Mouse (Mus musculus): Measurements from ENCODE around the gene Rap2c.

The Rap2c gene

DNA sequence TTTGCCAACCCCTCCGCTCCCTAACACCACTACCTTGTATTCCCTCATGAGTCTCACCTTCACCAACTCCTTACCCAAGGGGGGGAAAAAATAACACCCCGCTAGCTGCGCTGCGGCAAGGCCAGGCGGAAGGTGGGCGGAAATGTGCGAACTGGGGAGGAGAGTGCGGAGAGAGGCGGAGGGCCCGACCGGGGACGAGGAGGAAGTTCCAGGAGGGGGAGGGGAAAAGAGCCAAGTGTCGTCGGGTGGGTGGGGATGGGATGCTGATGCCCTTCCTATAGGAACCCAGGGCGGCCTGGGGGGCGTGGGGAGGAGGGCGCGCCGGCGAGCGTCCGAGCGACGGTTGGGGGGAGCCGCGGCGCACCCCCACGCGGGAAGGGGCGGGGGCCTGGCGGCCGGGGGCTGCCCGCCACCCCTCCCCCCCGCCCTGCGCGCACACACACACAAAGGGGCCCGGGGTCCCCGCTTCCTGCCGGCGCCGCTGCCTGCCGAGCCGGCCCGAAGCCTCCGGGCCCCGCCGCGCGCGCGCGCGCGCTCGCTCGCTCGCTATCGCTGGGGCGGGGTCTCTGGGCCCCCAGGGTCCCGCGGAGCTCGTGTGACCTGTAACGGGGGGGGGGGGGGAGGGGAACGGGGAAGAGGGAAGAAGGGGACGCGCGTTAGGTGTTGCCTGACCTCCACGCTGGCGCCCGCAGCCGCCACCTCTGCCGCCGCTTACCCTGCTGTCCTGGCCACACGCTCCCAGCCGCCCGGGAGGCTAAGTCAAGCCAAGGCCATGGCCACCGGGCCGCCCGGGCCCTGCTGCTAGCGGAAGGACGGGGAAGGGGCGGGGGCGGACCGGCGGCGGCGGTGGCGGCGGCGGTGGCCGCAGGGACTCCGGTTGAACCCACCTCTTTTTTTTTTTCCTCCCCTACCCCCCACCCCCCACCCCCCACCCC lies at the start of gene Rap2c:
Gene Rap2c (minus strand): TSS at position 168 of the 935 bp plus-strand sequence.
- in situ Hi-C loops (cut with MboI): loop anchor here (25.0 kb wide), 2 partner anchors 181 to 1894 kb away; partner anchors contain the start of genes Phf6 and Stk26

DNA sequence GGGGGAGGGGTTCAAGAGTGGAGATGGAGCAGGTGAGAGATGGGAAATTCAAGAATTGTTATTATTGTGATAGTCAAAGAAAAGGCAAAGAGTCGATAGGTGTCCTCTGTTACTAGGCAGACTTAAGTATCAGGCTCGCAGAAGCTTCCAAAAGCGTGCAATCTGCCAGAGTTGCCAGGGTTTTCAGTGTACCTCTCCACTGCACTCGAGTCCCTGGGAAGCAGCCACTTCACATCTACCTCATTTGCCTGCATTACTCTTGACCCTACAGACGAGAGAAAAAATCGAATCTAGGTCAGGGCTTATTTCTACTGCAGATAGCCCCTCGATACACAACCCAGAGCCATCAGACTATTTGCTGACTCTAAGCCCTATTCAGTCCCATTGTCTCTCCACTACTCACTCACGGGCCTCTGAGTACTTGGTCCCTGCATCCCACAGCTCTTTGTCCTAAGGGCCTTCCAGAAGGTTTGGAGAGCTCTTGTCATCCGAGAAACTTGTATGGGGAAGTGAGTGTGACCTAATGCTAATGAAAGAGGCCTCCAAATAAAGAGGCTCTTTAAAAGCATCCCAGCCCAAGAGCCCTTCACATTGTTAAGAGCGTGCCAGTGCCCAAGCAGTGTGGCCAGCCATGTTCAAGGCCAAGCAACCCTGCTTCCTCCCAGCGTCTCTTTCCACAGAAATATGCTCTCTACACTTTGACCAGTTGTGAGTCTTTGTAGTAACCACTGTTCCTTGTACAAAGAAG lies 48.9 kb upstream of the Rap2c start:
- in situ Hi-C loops (cut with MboI): no loop called here

DNA sequence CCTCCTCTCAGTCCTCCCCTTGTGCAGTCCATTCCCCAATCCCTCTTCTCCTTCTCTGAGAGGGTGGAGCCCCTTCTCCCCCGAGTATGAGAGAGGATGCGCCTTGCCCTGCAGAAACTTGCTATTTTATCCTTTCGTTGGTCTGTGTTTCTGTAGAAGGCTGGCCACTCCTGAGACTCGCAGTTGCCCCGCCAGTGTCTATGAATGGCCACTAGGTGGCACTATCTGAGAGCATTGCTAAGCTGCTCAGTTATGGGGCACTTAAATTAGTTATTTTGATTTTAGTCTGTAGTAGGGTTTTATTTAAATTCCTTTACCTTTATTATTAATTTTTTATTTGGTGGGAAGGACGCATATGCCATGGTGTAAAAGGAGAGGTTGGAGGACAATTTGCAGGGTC lies 48.0 kb upstream of the Rap2c start:
- in situ Hi-C loops (cut with MboI): no loop called here

GRCm38 (mm10) chrX:51065158-51065664 lies 47.4 kb upstream of the Rap2c start:
- in situ Hi-C loops (cut with MboI): no loop called here

DNA sequence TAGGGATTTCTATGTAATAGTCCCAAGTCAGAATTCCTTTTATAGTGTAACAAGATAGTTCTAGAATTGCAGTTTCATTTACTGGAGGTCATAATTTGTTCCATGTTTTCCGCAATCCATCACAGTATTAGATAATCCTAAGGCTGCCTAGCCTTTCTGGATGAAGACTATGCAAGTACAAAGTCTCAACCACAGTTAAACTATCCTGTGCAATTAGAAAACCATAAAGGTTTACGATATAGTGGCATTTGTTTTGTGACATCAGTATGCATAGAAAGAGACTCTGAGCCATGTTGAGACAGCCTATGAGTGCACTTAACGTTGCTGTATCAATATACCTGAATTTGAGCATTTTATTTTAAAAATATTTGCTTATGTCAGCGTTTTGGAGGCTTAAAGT lies 42.4 kb upstream of the Rap2c start:
- in situ Hi-C loops (cut with MboI): no loop called here

GRCm38 (mm10) chrX:51058741-51059140 lies 40.9 kb upstream of the Rap2c start:
- in situ Hi-C loops (cut with MboI): no loop called here

DNA sequence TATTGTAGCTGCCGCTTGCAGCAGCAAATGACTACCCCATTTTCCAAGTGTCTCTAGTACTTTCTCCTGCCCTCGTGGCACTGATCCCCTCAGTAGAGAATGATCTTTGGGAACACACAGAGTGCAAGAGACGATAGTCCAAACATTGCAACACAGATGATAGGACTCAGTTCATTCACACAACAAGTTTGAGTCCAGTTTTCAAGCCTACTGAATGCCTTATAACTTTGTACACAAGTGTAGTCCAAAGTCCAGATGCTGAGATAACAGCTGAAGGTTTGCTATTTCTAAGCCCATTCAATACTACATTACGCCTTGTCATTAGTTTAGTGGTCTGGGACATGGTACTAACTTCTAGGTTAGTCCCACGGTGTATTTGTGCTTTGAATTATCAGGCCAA lies 40.5 kb upstream of the Rap2c start:
- in situ Hi-C loops (cut with MboI): no loop called here

GRCm38 (mm10) chrX:51051680-51052461 lies 34.1 kb upstream of the Rap2c start:
- in situ Hi-C loops (cut with MboI): no loop called here

DNA sequence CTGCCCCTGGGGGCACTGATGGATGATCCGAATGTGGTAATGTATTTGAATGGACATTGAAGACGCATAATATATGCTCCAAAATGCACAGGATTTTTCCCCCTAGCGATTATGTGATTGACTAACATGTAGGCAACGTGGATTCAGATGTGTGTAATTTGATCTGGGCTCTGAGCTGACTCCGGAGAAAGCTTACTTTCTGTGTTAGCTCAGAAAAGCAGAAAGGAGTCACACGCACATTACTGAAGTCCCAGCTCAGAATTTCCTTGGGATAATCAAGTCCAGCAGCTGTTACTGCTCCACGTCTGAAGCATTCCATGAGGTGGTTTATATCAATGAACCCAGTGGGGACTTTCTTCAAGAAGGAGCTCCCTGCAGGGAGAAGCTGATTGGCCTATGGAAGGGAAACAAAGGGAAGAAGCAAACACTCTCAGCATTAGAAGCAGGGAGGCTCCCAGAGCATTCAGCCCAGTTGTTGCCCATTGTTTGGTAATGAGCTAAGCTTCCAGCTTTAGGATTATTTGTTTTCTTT lies 17.9 kb upstream of the Rap2c start:
- in situ Hi-C loops (cut with MboI): no loop called here

DNA sequence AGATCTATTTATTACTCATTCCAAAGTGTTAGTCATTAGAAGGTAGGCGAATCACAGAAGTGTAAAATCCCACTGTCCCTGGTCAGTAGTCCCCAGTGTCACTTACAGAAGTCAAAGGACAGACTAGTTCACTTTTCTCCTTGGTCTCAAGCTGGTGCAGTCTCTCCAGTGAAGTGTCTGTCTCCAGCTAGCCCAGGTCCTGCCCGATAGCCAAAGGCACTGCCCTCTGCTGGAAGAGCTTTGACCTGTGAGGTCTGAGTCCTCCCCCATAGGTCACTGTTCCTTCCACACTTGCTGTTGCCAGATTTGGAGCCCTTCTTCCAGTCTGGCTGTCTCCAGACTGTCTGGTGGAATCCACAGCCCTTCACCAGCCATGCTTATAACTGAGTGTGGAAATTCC lies 2.1 kb upstream of the Rap2c start:
- in situ Hi-C loops (cut with MboI): loop anchor here (25.0 kb wide), 2 partner anchors 183 to 1892 kb away; partner anchors contain the start of genes Phf6 and Stk26

DNA sequence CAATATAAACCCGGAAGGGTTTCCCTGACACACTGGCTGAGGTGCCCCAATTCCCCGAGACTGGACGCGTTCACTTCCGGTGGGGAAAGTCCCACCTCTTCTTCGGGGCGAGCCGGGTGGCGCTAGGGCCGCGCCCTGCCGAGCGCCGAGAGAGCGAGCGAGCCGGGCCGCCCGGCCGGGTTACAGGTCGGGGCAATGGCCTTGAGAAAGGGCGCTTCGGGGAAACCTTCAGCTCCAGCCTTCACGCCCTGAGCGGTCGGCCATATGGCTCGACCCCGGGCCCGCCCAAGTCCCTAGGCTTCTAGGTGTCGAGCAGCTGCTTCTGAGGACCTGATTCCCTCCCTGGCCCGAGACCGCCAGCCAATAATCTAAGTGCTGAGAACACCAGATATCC lies 965 bp upstream of the Rap2c start:
- in situ Hi-C loops (cut with MboI): loop anchor here (25.0 kb wide), 2 partner anchors 181 to 1894 kb away; partner anchors contain the start of genes Phf6 and Stk26

DNA sequence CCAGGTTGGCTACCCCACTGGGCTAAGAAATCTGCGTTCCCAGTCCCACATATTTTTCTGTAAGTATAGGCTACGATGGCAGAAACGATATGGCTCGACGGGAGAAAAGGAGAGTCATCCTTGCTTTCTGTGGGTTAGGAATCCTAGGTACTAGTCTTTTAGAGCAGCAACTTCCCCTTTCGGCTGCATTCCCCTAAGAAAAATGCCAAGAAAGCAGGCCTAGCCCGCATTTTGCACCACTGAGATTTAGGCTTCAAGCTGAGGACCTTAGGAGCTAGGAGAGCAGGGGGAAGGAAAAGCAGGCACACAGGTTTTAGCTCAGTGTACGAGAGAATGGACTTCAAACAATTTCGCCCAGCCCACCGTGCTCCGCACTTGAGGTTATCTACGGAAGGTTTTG lies 892 bp downstream of the Rap2c start:
- in situ Hi-C loops (cut with MboI): loop anchor here (25.0 kb wide), 2 partner anchors 180 to 1895 kb away; partner anchors contain the start of genes Phf6 and Stk26

GRCm38 (mm10) chrX:51012280-51012679 lies 5.5 kb downstream of the Rap2c start:
- in situ Hi-C loops (cut with MboI): loop anchor here (25.0 kb wide), 2 partner anchors 175 to 1900 kb away; partner anchors contain the start of genes Phf6 and Stk26

DNA sequence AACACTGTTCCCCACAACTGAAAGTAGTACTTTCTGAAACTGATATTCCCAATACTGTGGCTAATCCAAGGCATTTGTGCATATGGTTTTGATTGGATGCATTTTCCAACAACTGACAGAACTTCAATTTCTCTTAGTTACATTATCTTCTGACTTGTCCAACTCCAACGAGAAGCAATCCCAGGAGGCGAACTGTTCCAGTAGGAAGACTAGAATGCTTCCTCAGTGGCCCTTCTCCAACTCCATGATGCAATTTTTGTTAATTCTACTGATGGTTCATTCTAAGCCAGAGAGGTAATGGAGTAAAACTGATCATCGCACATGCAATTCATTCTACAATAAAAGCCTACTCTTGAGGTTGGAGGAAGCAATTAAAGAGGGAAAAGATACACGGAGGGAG lies 7.5 kb downstream of the Rap2c start:
- in situ Hi-C loops (cut with MboI): loop anchor here (25.0 kb wide), 2 partner anchors 173 to 1902 kb away; partner anchors contain the start of genes Phf6 and Stk26

DNA sequence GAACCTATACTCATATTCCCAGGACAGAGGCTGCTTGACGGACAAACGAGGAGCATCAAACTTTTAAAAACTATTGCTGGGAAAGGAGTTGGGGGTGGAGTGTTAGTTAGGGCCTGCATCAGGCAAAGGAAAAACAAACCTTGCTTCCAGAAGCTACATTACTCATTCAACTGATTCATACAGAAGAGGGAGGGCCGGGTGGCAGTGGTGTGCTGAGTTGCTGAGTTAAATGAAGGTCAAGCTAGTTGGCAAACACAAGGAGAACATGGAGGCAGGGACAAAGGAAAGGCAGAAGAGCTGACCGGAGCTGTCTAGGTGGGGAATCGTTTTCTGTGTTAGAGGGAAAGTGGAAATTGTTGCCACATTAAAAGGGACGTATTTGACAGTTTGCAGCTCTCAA lies 17.0 kb downstream of the Rap2c start:
- in situ Hi-C loops (cut with MboI): loop anchor here (25.0 kb wide), 2 partner anchors 163 to 1912 kb away; partner anchors contain the start of genes Phf6 and Stk26

GRCm38 (mm10) chrX:50995310-50995709 lies 22.5 kb downstream of the Rap2c start:
- in situ Hi-C loops (cut with MboI): no loop called here

DNA sequence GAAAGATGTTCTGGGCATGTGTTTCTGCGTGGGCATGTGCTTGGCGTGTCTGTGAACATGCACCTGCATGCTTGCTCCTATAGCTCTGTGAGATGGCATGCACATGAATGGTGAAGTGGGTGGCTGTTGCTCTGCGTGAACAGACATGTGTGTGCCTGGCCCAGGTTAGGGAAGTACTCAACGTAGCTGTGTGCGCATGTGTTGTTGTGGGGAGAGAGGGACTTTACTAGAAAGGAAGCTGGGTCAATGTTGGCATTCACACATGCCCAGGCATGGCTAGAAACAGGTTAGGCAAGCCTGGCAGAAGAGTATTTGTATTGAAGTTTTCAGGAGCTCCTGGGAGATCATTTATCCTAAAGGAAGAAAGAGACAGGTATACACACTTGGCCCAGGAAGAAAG lies 26.5 kb downstream of the Rap2c start:
- in situ Hi-C loops (cut with MboI): no loop called here

DNA sequence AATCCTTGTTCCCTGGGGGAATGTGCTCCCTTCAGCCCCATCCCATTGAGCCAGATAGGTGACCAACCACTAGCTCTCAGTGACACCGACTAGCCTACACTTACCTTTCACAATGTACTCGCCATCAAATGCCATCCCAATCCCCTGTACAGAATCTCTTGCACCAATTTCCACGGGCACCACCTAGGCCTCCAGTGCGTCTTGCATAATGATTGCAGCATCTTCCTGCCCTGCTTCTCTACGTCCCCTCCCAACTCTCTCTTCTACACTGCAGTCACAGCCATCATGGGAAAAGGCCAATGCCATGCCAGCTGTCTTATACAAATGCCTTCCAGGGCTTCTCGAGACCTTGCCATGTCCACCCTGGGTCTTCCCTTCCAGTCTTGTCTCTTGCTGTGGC lies 27.9 kb downstream of the Rap2c start:
- in situ Hi-C loops (cut with MboI): no loop called here

- in situ Hi-C loops (cut with MboI): no loop called here
Observed at GRCm38 (mm10) chrX:50988581-50988980, 29.2 kb downstream of the Rap2c start.

DNA sequence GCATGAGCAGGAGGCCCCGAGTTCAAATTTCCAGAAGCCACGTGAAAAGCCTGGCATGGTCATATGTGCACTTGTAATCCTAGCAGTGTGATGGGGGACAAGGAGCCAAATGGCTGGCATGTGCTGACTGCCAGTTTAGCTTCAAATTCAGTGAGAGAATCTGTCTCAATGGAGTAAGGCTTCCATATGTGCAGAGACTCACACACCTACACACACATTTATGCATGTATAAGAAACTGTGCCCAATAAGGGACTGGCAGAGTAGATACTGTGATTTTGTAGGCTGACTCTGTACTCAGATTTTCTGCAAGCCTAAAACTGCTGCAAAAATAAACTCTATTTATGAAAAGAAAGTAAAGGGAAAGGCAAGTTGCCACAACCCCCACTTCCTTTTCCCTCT lies 39.4 kb downstream of the Rap2c start:
- in situ Hi-C loops (cut with MboI): no loop called here

DNA sequence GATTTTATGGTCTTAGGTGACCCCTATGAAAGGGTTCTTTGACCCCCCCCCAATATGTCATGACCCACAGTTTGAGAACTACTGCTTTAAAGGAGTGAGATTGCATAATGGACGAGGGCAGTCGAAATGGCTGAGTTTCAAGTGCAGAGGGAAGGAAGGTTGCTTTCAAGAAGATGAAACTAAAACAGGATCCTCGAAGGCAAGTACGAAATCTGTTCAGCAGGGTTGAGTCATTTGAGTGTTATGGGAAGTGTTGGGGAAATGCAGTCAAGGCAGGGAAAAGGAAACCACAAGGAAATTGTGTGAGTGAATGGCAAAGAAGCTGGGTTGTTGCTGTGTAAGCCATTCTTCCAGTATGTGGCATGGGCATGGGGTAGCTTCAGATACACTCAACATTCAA lies 45.7 kb downstream of the Rap2c start:
- in situ Hi-C loops (cut with MboI): no loop called here

All from mature B cell (primary cell).